Mouse (Mus musculus): Measurements from ENCODE around the gene E4f1. TPM values are rescaled to one million over a fixed set of nuclear protein-coding genes. Genes with fewer than 3 reads are reported as not detected.

The E4f1 gene
- polyA plus RNA-seq, 1 experiment from 2014 or later = 9.8 TPM

- Histone ChIP-seq H3K9ac (ENCODE audit: low read depth, low read length) (no peak overlapping the region), H3K36me3 (ENCODE audit: insufficient read depth, low read length) (peaks cover 53% of the 10 kb centered on the region), H3K9me3 (replicated peaks; ENCODE audit: low read length) (no peaks in the 10 kb centered on the region), H3K4me1 (replicated peaks; ENCODE audit: insufficient read depth, low read length) (no peaks in the 10 kb centered on the region), H3K4me2 (ENCODE audit: low read length) (no peak overlapping the region), H3K27me3 (ENCODE audit: insufficient read depth, low read length) (no peaks in the 10 kb centered on the region), H3K4me3 (replicated peaks; ENCODE audit: low read depth, low read length) (no peak overlapping the region), H3K27ac (no peak overlapping the region)
- DNase-seq (ENCODE audit: low spot score) (no peak), ATAC-seq (replicated peaks; ENCODE audit: low FRiP score, low read depth) (no peak)
- TF ChIP-seq CTCF (IDR thresholded peaks at IDR 0.05; ENCODE audit: low read depth) = peak; percentile 55; the same call in 1 of the 2 replicates
- WGBS = 42% methylated on average over 2 of the region's 2 CpGs
Measured at GRCm38 (mm10) chr17:24441148-24441547, 29.0 kb downstream of the E4f1 start.

- Histone ChIP-seq H3K9ac (ENCODE audit: low read depth, low read length) (no peak overlapping the region), H3K36me3 (ENCODE audit: insufficient read depth, low read length) (peaks cover 51% of the 10 kb centered on the region), H3K4me3 (replicated peaks; ENCODE audit: low read depth, low read length) (no peak overlapping the region), H3K27ac (no peak overlapping the region), H3K9me3 (replicated peaks; ENCODE audit: low read length) (no peaks in the 10 kb centered on the region), H3K4me2 (ENCODE audit: low read length) (no peak overlapping the region), H3K4me1 (replicated peaks; ENCODE audit: insufficient read depth, low read length) (no peaks in the 10 kb centered on the region), H3K27me3 (ENCODE audit: insufficient read depth, low read length) (no peaks in the 10 kb centered on the region)
- ATAC-seq (replicated peaks; ENCODE audit: low FRiP score, low read depth) (no peak), DNase-seq (ENCODE audit: low spot score) (no peak)
- WGBS = 87% methylated on average over 8 of the region's 8 CpGs
- no peak for TF ChIP-seq CTCF (IDR thresholded peaks at IDR 0.05; ENCODE audit: low read depth)
Measured at GRCm38 (mm10) chr17:24440377-24440776, 29.7 kb downstream of the E4f1 start.

DNA sequence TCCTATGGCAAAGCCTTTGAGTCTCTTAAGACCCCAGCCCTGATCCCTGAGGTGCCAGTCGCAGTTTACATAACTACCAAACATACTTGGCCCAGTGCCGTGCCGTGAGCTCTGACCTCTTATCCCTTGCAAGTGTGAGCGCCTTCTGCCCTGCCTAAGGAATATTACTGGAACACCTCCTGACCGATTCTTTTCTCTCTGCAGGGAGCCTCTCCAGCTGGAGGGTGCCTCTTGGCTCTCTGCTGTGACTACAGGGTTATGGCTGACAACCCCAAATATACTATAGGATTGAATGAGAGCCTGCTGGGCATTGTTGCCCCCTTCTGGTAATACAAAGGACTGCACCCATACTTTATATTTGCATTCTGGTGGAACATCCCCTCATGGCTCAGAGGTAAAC, 33.1 kb downstream of the E4f1 start:
- no peak overlapping the region for H3K27ac ChIP-seq

GRCm38 (mm10) chr17:24429201-24429983, 40.7 kb downstream of the E4f1 start:
- ATAC-seq (replicated peaks; ENCODE audit: low FRiP score, low read depth) (no peak), DNase-seq (ENCODE audit: low spot score) (no peak)
- Histone ChIP-seq H3K4me3 (replicated peaks; ENCODE audit: low read depth, low read length) (no peak overlapping the region), H3K4me1 (replicated peaks; ENCODE audit: insufficient read depth, low read length) (no peaks in the 10 kb centered on the region), H3K27ac (no peak overlapping the region), H3K27me3 (ENCODE audit: insufficient read depth, low read length) (no peaks in the 10 kb centered on the region), H3K9me3 (replicated peaks; ENCODE audit: low read length) (no peaks in the 10 kb centered on the region), H3K9ac (ENCODE audit: low read depth, low read length) (no peak overlapping the region), H3K36me3 (ENCODE audit: insufficient read depth, low read length) (peaks cover 2% of the 10 kb centered on the region; the same call in 1 of the 2 replicates), H3K4me2 (ENCODE audit: low read length) (no peak overlapping the region)
- WGBS = 75% methylated on average over 14 of the region's 14 CpGs
- no peak for TF ChIP-seq CTCF (IDR thresholded peaks at IDR 0.05; ENCODE audit: low read depth)

More for the DNA sequence above, 33.1 kb downstream of the E4f1 start:
- H3K4me3 ChIP-seq (replicated peaks; ENCODE audit: low read depth, low read length) = no peak overlapping the region
- no peaks in the 10 kb centered on the region for H3K27me3 ChIP-seq (ENCODE audit: insufficient read depth, low read length)
- ATAC-seq (replicated peaks; ENCODE audit: low FRiP score, low read depth) (no peak; the same call in 1 of the 2 replicates), DNase-seq (ENCODE audit: low spot score) (peak; percentile 74)
- 79% methylated on average over 5 of the region's 5 CpGs for WGBS
- no peak overlapping the region for H3K4me2 ChIP-seq (ENCODE audit: low read length)
- no peaks in the 10 kb centered on the region for H3K4me1 ChIP-seq (replicated peaks; ENCODE audit: insufficient read depth, low read length)
- H3K36me3 ChIP-seq (ENCODE audit: insufficient read depth, low read length) = peaks cover 38% of the 10 kb centered on the region
- peak; percentile 87 for TF ChIP-seq CTCF (IDR thresholded peaks at IDR 0.05; ENCODE audit: low read depth)
- no peaks in the 10 kb centered on the region for H3K9me3 ChIP-seq (replicated peaks; ENCODE audit: low read length)
- H3K9ac ChIP-seq (ENCODE audit: low read depth, low read length) = no peak overlapping the region

DNA sequence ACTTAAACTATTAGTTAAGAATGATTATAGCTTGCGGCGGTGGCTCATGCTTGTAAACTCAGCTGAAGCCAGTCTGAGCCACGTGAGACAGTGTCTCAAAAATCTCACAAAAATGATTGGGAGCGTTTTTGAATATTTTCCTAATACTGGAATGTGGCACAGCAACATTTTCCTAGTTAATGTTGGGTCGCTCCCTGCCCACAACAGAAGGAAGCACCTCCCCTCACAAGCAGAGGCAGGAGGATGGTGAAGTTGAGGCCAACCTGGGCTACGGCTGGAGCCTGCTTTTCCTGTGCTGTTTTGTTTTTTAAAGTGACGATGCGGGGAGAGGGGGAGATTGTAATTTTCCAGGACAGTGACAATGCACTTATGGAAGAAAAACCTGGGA, 42.9 kb downstream of the E4f1 start:
- ATAC-seq (replicated peaks; ENCODE audit: low FRiP score, low read depth) (no peak), DNase-seq (ENCODE audit: low spot score) (peak; percentile 41)
- WGBS = under 1% methylated on average over 8 of the region's 8 CpGs
- H3K9ac ChIP-seq (ENCODE audit: low read depth, low read length) = peak overlapping the region; percentile 93
- H3K4me1 ChIP-seq (replicated peaks; ENCODE audit: insufficient read depth, low read length) = no peaks in the 10 kb centered on the region
- no peaks in the 10 kb centered on the region for H3K9me3 ChIP-seq (replicated peaks; ENCODE audit: low read length)
- peak overlapping the region; percentile 98 for H3K27ac ChIP-seq
- no peaks in the 10 kb centered on the region for H3K27me3 ChIP-seq (ENCODE audit: insufficient read depth, low read length)
- peak overlapping the region; percentile 76 for H3K4me3 ChIP-seq (replicated peaks; ENCODE audit: low read depth, low read length)
- no peak for TF ChIP-seq CTCF (IDR thresholded peaks at IDR 0.05; ENCODE audit: low read depth)
- peaks cover 18% of the 10 kb centered on the region for H3K36me3 ChIP-seq (ENCODE audit: insufficient read depth, low read length)
- H3K4me2 ChIP-seq (ENCODE audit: low read length) = peak overlapping the region; percentile 80

GRCm38 (mm10) chr17:24426471-24427169, 43.5 kb downstream of the E4f1 start, which contains the start of gene Eci1:
Gene Eci1 (plus strand): TSS chr17:24426641.
- peak within 1 kb of the TSS; percentile 76 for H3K4me3 ChIP-seq (replicated peaks; ENCODE audit: low read depth, low read length)
- peak; percentile 97 for ATAC-seq (replicated peaks; ENCODE audit: low FRiP score, low read depth)
- peak; percentile 98 for DNase-seq (ENCODE audit: low spot score)
- TF ChIP-seq CTCF (IDR thresholded peaks at IDR 0.05; ENCODE audit: low read depth) = no peak
- H3K9ac ChIP-seq (ENCODE audit: low read depth, low read length) = peak within 1 kb of the TSS; percentile 93
- H3K9me3 ChIP-seq (replicated peaks; ENCODE audit: low read length) = no peaks in the 10 kb centered on the region
- H3K4me1 ChIP-seq (replicated peaks; ENCODE audit: insufficient read depth, low read length) = no peaks in the 10 kb centered on the region
- peaks cover 23% of the 10 kb centered on the region for H3K36me3 ChIP-seq (ENCODE audit: insufficient read depth, low read length)
- peak within 1 kb of the TSS; percentile 80 for H3K4me2 ChIP-seq (ENCODE audit: low read length)
- peak within 1 kb of the TSS; percentile 98 for H3K27ac ChIP-seq
- H3K27me3 ChIP-seq (ENCODE audit: insufficient read depth, low read length) = no peaks in the 10 kb centered on the region
- WGBS = under 1% methylated on average over 48 of the region's 48 CpGs
